Mouse (Mus musculus) cortical plate, adult 2 months (tissue): ENCODE measurements at regions not wholly inside any gene's neighbourhood (a gene's known extent, or its start where the extent isn't known, plus 50 kb on each side); places are given as distances from the start of the nearest gene placed in this dataset.

Experiments used
- H3K27ac ChIP-seq: fragments of 200-500 bp; 2 replicates; pipeline ENCODE4 v1.5.1; 2012; ENCODE audit warnings: low read length, control low read depth, inconsistent platforms; ENCODE audit not compliant: insufficient read depth
- H3K4me1 ChIP-seq: fragments of 200-500 bp; 2 replicates; pipeline ENCODE4 v1.6.1; 2011; ENCODE audit warnings: low read length; ENCODE audit not compliant: control insufficient read depth, insufficient read depth
- H3K4me3 ChIP-seq: fragments of 200-500 bp; 2 replicates; pipeline ENCODE4 v1.5.1; 2011; ENCODE audit warnings: mild to moderate bottlenecking, low read length, control low read depth; ENCODE audit not compliant: insufficient read depth
- CTCF ChIP-seq: fragments of 200-500 bp; IDR thresholded peaks from 2 replicates; pipeline ENCODE4 v1.5.1; 2011; ENCODE audit warnings: mild to moderate bottlenecking, control low read depth, low read length; ENCODE audit not compliant: insufficient read depth; ENCODE audit errors: extremely low read depth
- POLR2A ChIP-seq: fragments of 200-500 bp; IDR thresholded peaks from 2 replicates; pipeline ENCODE4 v1.6.1; 2011; ENCODE audit warnings: mild to moderate bottlenecking, low read length, control low read depth; ENCODE audit not compliant: insufficient read depth; ENCODE audit errors: extremely low read depth

DNA sequence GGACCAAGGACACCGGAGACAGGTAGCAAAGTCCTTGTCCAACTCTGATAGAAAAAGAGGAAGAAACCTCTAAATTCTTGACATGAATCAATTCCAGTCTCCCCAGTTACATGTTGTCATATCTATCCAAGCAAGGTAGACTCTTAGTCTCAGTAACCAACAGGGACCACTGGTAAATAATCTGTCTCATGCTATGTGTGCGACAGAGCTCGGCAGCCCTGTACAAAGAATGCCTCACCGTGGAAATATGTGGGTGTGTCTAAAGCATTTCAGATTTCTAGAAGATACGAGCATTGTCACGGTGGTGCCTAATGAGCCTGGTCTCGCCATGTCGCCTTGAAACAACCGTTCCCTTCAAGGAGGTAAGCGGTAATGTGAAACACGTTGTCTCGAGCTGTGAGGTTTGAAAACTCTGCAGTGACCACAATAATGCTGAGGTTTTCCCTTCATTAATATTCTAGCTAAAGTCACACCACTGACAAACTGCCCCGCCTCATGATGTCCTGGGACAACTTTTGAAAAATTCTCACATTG lies 2197.6 kb upstream of the Gm7489 start:
- Histone ChIP-seq H3K4me3 (no peak overlapping the region), H3K4me1 (no peaks in the 10 kb centered on the region)
- TF ChIP-seq POLR2A: no peak
- TF ChIP-seq CTCF: no peak

DNA sequence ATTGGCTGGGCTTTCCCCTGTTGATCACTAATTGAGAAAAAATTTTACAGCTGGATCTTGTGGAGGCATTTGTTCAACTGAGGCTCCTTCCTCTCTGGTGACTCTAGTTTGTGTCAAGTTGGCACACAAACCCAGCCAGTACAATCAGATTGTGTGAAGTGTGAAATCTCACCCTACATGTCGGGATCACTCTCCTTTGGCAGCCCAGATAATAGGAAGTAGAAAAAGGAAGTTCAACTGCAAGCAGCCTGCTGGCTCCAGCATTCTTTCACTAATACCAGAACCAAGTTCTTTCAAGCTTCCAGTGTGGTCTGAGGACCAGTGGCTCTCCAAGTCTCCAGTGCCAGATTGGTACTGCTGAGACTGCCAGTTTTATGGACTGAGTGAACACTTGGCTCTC lies 2195.2 kb upstream of the Gm7489 start:
- TF ChIP-seq POLR2A: no peak
- no peak overlapping the region for H3K27ac ChIP-seq
- no peaks in the 10 kb centered on the region for H3K4me1 ChIP-seq
- no peak overlapping the region for H3K4me3 ChIP-seq

More for the DNA sequence above, 2197.6 kb upstream of the Gm7489 start:
- no peak overlapping the region for H3K27ac ChIP-seq

DNA sequence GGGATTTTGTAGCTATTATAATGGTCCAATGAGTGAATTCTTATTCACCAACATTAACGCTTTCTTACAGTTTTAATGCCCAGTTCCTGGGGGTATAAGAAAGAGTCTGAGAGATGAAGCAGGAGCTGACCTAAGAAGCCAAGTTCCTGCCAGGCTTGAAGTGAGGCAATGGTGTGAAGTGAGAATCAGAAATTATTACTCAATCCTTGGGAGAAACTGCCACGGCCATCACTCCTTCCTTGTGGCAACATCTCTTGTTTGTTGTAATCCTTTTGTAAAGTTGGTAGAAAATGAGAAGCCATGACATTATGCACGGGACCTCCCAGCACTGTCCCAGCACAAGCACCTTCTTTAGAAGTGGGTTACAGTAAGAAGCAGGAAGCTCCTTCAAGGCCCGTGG lies 2192.0 kb upstream of the Gm7489 start:
- no peak for TF ChIP-seq POLR2A
- TF ChIP-seq CTCF: no peak
- no peaks in the 10 kb centered on the region for H3K4me1 ChIP-seq
- no peak overlapping the region for H3K27ac ChIP-seq
- no peak overlapping the region for H3K4me3 ChIP-seq

DNA sequence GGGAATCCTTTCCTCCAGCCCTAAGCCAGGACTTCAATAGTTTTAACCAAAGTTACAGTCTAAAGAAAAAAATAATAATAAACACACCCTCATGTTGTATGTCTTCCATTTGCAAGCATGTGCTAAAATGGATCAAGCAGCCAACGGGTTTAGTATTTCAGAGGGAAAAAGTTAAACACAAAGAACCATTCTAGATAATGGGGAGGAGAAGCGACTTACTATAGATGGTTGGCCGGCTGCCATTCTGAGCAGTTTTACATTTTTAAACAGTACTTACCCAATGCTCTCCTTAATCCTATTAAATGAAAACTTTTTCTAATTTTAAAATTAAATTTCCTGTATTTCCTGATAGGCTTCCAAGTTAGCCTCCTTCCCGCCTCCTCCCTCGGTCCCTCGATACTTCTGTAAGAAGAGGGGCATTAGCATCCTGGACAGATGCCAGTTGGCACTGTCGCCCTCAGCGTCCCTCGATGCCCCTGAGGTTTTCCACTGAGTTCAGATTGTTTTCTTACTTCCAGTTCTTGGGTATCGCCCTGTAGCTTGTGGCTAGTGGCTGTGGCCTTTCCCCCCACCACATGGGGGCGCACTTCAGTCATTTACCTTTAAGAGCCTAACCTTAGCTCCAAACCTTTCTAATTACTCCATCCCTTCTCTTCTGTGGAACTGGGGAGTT lies 2188.2 kb upstream of the Gm7489 start:
- Histone ChIP-seq H3K4me3 (no peak overlapping the region), H3K4me1 (no peaks in the 10 kb centered on the region), H3K27ac (no peak overlapping the region)
- no peak for TF ChIP-seq POLR2A
- peak; percentile 35; the same call in 1 of the 2 replicates for TF ChIP-seq CTCF

DNA sequence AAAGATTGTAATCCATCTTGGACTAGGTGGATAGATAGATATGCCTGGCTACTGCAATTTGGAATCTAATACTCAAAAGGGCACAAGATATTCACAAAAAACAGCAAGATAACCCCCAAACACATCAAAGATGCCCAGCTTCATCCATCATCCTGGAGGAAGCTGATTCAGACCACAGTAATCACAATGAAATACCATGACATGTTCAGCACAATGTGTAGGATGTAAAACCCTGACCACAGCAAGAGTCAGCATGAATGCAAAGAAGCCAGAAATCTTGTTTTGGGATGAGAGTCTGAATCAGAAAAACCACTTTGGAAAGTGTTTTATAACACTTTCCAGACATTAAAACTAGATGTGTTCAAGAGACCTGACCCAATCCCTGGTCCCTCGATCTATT lies 2180.5 kb upstream of the Gm7489 start:
- Histone ChIP-seq H3K27ac (no peak overlapping the region), H3K4me1 (no peaks in the 10 kb centered on the region), H3K4me3 (no peak overlapping the region)
- TF ChIP-seq CTCF (no peak), POLR2A (no peak)

DNA sequence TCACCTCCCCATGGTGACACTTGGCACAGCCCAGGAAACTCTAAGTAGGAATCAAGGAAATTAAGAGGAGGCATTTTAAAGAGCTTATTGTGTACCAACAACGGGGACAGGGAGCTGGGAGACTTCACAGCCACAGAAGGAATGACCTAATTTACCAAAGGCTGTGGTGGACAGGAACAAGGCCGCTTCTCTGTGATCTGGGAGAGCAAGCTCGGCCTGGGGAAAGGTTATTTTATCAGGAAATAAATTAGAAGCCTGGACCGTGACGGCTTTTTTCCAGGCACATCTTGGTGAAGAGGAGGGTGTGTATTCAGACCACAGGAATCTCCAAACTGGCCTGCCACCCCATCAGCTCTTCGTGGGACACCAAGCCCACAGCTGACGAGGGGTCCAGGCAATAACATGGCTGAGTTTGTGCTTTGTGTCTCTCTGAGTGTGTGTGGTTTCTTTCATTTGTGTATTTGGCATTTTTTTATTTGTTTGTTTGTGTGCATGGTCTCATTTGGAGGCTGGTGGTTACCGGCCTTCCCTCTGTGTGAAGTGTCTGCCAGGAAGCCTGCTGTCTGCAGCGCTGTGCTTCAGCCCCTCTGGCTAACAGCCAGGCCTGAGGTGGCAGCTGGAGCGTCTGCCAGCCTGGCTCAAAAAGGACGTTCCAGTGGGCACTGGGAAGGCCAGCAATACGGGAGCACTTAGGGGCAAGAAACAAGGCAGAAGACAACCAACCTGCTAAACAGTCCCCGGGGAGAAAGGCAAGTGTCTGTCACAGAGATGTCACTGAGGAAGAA lies 2174.6 kb upstream of the Gm7489 start:
- Histone ChIP-seq H3K27ac (no peak overlapping the region), H3K4me3 (no peak overlapping the region), H3K4me1 (no peaks in the 10 kb centered on the region)
- TF ChIP-seq POLR2A (no peak), CTCF (no peak)

DNA sequence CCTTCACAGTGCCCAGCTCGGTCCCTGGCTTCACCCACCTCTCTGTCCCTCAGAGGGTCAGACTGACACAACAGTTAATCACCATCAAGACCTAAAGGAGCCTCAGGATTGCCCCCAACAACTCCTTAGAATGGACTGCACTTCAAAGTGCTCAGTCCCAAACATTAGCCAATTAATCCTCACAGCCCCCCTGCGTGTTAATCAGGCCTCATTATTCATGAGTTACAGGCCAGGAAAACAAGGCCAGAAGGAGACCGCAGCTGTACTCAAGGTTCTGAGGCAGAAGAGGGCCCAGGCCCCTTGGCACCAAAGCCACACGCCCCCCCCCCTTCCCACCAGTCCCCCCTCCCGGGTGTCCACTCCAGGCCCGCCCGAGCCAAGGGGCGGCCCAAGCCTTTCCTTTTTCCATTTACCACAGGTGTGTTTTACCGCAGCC lies 2163.8 kb upstream of the Gm7489 start:
- no peak overlapping the region for H3K4me3 ChIP-seq
- TF ChIP-seq CTCF (no peak), POLR2A (no peak)
- H3K27ac ChIP-seq: no peak overlapping the region
- H3K4me1 ChIP-seq: no peaks in the 10 kb centered on the region

DNA sequence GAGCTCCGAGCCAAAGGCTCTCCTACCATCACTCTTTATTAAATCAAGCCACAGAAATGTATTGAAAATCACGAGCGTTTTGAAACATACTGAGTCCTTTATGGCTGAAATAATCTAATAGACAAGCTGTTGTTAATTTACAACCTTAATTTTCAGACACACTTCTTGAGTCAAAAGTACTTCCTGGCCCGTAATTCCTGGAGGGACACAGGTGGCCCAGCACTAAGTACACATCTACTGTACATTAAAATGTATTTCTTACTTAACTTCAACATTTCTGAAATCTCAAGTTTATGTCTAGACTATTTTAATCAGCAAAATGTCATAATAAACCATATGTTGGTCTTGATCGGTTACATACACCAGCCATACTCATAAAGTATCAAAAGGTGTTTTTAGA lies 2163.3 kb upstream of the Gm7489 start:
- H3K27ac ChIP-seq: no peak overlapping the region
- H3K4me1 ChIP-seq: no peaks in the 10 kb centered on the region
- TF ChIP-seq POLR2A: no peak
- no peak for TF ChIP-seq CTCF
- no peak overlapping the region for H3K4me3 ChIP-seq

DNA sequence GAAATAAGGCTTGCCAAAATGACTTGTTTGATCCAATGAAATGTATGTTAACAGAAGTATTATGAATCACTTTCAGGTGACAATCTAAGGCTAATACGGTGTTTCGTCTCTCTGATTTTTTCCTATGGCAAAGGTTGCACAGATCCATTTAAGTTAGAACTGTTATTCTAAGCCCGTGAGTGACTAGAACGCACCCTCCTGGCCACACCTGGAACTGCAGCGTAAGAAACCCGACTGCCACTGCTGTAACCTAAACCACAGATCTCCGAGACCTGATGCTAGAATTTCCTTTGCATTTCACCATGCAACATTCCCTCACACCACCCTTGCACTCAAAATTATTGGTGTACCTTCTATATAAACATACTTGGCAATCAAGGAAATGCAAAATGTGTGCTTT lies 2160.6 kb upstream of the Gm7489 start:
- Histone ChIP-seq H3K27ac (no peak overlapping the region), H3K4me1 (no peaks in the 10 kb centered on the region), H3K4me3 (no peak overlapping the region)
- TF ChIP-seq POLR2A: no peak

DNA sequence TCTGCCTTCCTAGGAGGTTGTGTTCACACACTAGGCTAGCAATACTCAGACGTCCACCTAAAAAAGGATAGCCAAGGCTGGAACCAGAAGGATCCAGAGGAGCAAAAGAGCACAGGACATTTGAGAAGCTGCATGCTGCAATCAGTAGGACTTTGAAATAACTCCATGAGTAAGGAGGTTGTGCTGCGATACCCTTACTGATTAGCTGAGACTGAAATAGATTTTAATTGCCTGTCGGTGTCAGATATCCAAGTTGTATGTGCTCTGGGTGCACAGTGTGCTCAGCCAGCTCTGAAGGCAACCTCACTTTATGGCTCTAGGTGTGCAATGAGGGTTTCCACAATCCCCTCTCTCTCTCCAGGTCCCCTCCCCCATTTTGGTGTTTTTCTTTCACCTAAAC lies 2159.2 kb upstream of the Gm7489 start:
- TF ChIP-seq CTCF (no peak), POLR2A (no peak)

More for the DNA sequence above, 2159.2 kb upstream of the Gm7489 start:
- Histone ChIP-seq H3K4me3 (no peak overlapping the region), H3K4me1 (no peaks in the 10 kb centered on the region), H3K27ac (no peak overlapping the region)
